Mouse (Mus musculus) left cerebral cortex, postnatal 14 days (tissue): ENCODE measurements around the gene Ap3d1. TPM values are rescaled to one million over a fixed set of nuclear protein-coding genes. Genes with fewer than 3 reads are reported as not detected.

ENCODE experiments used
- DNase-seq, 2 experiments: peaks; one replicate each; pipeline ENCODE4 v3.0.0; 2021 to 2022; ENCODE audit warnings: low spot score in 2 of 2, mixed read lengths in 1 of 2
- intact Hi-C: fragments of 180-260 bp; cut with DNase I; formaldehyde crosslinking; loops from one replicate; pipeline ENCODE4 v1.15.1; 2025
- total RNA-seq, 2 experiments: library from RNA; stranded (reverse); gene quantifications; 2 replicates each; pipeline ENCODE4 v1.2.3; 2021

Gene Ap3d1
- total RNA-seq, 2 experiments from 2014 or later: 143 to 147 TPM

DNA sequence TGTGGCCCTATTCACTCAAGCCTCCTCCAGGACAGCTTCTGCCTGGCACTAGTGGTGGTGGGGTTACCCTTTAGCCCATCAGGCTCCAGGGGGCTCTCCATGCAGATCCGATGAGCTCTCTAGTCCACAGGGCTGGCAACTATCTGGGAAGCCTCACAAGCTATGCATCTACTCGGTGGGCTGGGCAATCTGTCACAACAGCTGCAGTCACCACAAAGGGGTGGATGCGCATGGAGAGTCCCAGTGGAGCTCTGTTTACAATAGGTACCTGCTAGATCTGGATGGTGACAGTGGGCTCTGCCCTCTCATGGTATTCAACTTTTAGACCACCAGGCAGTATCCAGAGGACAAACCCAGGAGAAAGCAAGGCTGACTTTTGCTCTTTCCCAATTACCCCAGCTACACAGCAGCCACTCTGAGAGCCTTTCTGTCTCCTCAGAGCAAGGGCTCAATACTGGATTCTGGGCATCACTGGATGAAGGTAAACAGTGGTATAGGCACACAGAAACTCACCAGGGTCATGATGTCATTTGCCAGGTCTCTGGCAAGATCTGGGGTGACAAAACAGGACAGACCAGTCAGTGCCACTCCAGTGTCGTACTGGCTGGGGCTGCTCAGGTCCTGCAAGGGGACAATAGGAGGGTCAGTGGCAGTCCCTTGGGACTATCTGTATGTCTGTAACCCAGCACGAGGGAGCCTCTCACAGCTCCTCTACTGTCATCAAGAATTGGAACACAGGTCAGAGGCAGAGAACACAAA lies 14.5 kb downstream of the Ap3d1 start:
- intact Hi-C loops: no loop called here
- DNase-seq: no peak

DNA sequence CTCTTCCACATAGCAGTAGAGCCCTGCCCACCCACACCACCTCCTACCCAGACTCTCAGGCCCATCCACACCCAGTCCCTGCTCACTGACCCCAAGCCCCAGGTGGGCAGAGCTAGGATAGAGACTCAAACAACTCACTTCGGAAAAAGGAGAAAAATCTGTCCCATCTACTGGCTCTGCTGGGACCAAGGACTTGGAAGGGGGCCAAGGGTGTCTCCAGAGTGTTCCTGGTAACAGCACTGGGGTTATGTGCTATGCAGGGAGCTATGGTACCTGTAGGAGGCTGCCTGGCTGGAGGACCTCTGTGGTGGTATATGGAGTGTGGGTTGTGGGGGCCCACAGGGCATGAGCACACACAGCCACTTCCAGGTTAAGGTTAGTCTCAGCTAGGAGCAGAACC lies 24.8 kb downstream of the Ap3d1 start:
- DNase-seq: no peak
- intact Hi-C loops: no loop called here

DNA sequence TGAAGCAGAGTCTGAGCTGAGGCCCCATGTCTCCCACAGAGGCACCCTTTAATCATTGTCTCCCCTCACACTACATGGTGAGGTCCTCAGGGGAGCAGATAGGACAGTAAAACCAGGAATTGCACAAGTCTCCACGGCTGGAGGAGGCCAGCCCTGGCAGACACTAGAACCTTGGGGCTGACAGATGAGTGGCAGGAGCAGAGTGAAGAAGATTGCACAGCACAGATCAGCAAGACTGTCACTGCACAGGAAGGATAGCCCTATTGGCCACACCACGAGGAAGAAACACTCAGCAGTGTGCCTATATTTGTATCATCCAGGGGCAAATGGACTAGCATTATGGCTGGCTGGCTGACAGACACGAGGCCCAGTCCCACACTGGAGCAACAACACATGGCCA lies 31.2 kb downstream of the Ap3d1 start:
- intact Hi-C loops: no loop called here

GRCm38 (mm10) chr10:80705479-80705878 lies 36.6 kb downstream of the Ap3d1 start:
- intact Hi-C loops: no loop called here
- DNase-seq: no peak

More for the DNA sequence above, 31.2 kb downstream of the Ap3d1 start:
- DNase-seq: no peak

DNA sequence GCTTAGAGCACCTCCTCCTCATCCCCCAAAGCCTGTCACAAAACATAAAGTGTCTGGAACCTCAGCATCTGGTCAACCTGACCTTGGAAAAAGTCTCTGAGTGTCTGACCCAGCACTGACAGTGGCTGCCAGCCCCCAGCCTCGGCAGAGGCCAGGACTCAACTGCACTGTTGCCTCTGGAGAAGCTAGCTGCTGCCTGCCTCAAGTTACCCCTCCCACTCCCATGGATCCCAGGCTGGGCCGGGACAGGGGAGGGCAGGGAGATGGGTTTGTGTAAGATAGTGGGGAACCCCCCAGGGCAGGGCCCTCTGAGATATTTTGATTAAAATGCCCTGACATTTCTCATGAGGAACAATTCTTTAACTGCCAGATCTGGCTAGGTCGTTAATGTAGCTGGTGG lies 37.0 kb downstream of the Ap3d1 start:
- intact Hi-C loops: no loop called here

GRCm38 (mm10) chr10:80704418-80704817 lies 37.6 kb downstream of the Ap3d1 start:
- no peak for DNase-seq
- intact Hi-C loops: no loop called here

More for the DNA sequence above, 37.0 kb downstream of the Ap3d1 start:
- DNase-seq: no peak

DNA sequence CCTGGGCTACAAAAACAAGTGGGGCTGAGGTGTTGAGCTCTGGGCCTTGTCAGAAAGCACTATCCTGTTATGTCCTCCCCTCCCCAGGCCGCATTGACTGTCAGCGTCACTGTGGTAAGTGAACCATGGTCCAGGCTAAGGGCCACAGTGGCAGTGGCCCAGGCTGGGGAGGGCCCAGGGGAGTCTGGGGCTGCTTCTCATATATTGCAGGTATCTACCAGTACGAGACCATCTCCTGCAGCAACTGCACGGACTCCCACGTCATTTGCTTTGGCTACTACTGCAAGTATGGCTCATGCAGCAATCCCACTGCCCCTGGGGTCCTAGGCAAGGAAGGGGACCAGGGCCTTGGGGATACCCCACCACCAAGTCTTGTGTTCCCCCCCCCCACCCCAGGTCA lies 38.4 kb downstream of the Ap3d1 start:
- intact Hi-C loops: no loop called here

DNA sequence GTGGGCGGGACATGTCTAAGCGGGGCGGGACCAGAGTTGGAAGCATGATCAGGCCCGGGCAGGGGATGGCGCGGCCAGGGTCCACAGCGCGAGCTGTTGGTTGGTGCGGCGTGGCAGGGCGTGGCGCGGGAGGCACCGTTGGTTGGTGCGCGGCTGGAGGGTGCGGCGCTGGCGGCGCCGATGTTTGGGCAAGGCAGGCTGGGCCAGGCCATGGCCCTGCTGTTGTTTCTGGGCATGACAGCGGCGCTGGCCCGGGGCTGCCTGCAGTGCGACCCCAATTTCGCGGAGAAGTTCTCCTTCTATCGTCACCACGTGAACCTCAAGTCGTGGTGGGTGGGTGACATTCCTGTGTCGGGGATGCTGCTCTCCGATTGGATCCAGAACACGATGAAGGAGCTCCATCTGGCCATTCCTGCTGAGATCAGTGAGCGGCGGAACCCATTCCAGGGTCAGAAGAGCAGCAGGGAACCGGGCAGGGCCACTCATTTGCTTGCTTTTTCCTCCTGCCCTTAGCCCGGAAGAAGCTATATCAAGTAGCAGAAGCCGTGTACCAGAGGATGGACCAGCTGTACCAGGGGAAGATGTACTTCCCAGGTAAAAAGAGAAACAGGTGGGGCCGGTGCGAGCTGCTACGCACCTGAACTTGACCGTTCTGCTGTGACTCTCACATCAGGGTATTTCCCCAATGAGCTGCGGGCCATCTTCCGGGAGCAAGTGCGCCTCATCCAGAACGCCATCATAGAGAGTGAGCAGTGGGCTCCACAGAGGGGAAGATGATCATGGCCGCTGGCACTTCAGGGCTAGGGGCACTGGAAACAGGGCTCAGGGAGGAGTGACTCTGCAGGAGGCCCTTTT lies 39.3 kb downstream of the Ap3d1 start:
- DNase-seq: peak; percentile 94 to 98
- intact Hi-C loops: no loop called here

More for the DNA sequence above, 38.4 kb downstream of the Ap3d1 start:
- DNase-seq: no peak

- peak; percentile 99 for DNase-seq
- intact Hi-C loops: no loop called here
Observed at GRCm38 (mm10) chr10:80701721-80702535, 40.1 kb downstream of the Ap3d1 start, which contains the start of the genes Mob3a and Izumo4. TSS of gene Mob3a (minus strand) at chr10:80701977. TSS of gene Izumo4 (plus strand) at chr10:80702184.

DNA sequence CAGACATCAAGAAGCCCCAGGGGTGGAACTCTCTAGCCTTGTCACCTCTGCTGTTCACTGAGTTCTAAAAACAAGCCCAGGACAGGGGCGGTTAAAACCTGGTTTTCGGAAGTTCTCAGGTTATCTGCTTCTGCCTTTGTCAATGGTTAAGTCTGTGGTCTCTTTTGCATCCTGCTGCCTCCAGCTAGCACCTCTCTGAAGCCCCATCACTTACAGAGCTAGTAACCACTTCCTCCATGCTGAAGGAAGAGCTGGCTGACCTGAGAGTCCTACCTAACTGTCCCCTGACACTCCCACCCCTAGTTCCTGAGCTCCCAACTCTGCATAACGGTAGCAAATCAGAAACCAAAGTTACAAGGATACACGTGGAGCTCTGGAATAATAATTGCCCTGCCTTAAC lies 41.3 kb downstream of the Ap3d1 start:
- intact Hi-C loops: no loop called here

GRCm38 (mm10) chr10:80700038-80700504 lies 42.0 kb downstream of the Ap3d1 start:
- intact Hi-C loops: no loop called here
- DNase-seq: no peak

More for the DNA sequence above, 41.3 kb downstream of the Ap3d1 start:
- DNase-seq: no peak

DNA sequence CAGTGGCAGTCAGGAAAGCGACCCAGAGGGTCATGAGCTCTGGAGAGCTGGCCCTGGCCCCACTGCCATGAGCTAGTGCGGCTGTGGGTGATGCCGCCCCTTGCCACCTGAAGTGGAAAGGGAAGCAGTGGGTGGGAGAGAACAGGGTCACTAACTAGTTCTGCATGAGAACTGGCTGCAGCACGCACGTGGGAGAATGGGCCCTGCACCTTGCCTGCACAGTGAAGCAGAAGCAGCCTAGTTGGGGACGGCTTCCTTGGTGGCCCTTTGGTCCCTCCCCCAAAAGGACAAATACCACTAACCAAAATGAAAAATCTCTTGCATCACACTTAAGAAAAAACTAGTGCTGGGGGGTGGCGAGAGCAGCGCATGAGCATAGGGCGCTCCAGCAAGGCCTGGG lies 43.5 kb downstream of the Ap3d1 start:
- DNase-seq: no peak
- intact Hi-C loops: no loop called here

DNA sequence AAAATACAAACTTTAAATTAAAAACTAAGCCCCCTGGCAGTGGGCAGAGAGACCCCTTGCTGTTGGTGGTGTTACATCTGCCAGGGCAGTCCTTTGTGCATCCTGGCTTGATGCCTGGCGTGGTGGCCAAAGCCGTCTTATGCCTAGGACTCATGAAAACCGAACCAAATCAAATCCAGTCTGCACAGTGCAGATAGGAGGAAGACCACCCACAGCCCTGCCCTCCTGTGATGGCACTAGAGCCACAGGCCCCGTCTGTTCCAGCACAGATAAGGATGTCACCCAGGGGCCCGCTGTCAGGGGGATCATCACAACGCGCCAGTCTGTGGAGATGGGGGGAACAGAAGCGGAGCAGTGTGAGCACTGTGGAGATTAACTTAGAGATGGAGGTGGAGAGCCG lies 44.3 kb downstream of the Ap3d1 start:
- intact Hi-C loops: no loop called here
- DNase-seq: no peak

DNA sequence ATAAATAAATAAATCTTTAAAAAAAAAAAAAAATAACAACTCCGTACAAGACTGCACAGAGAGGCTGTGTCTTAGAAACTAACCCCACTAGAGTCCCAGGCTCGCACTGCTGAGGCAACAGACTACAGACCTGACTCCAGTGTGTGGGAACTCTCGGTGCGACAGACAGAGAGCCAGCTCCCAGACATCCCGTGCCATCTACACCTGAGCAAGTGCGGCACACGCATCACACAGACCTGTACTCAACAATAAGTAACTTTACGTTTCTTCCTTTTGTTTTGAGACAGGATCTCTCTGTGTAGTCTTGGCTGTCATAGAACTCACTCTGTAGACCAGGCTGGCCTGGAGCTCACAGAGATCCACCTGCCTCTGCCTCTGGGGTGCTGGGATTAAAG lies 44.7 kb downstream of the Ap3d1 start:
- intact Hi-C loops: no loop called here
- DNase-seq: no peak

DNA sequence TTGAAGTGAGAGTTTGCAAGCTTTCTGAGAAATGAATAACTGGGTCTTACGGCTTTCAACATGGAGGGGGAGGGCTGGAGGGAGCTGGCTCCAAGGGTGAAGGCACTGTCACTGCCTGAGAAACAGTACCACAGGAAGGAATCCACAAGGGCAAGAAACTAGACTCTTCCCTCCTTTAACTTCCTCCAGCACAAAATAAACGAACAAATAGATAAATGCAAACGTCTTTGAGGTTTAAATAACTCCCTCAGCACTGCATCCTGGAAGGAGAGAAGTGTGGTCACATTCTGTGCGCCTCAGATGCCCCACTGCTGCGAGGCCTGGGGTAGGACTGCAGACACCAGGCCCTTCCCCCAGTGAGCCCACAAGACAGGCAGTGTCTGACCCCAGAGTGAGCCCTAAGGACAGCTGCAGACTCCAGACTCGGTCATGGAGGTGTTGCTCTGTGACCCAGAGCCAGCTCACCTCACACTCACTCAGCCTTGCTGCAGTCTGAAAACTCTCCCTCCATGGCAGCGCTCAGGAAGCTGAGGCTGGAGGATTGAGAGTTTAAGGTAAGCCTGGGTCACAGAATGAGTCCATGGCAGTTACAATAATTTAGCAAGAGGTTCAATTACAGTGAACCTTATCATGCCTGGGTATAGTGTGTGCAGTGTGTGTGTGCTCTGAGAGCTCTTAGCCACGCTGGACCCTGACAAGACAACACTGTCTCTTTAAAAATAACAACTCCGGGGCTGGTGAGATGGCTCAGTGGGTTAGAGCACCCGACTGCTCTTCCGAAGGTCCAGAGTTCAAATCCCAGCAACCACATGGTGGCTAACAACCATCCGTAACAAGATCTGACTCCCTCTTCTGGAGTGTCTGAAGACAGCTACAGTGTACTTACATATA lies 45.3 kb downstream of the Ap3d1 start:
- DNase-seq: no peak
- intact Hi-C loops: no loop called here

- intact Hi-C loops: no loop called here
- no peak for DNase-seq
Observed at GRCm38 (mm10) chr10:80695801-80696501, 46.1 kb downstream of the Ap3d1 start.

GRCm38 (mm10) chr10:80695186-80695585 lies 46.9 kb downstream of the Ap3d1 start:
- no peak for DNase-seq
- intact Hi-C loops: no loop called here
